Mouse (Mus musculus) cerebellum, adult 8-10 months (tissue): ENCODE results near the gene Usf3.

ENCODE experiments used
- DNase-seq: peaks from one replicate; pipeline ENCODE4 v3.0.0; 2022

Usf3 gene

DNA sequence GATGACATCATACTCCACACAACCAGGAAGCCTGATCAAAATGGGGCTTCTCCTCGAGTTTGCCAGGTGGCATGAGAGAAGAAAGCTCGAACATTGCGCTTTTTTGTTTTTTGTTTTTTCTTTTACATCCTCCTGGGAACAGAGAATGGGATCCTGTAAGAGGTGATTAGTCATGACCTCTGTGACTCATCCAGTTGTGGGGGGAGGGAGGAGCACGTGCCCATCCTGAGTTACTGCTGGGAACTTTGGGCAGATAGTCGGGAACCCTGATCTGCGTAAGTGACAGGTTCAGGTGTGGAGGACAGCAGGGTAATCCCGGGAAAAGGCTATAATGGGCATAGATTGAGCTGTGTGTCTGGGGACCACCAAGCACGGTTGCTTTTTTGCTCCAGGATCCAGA, 67.4 kb downstream of the Usf3 start:
- DNase-seq: no peak

DNA sequence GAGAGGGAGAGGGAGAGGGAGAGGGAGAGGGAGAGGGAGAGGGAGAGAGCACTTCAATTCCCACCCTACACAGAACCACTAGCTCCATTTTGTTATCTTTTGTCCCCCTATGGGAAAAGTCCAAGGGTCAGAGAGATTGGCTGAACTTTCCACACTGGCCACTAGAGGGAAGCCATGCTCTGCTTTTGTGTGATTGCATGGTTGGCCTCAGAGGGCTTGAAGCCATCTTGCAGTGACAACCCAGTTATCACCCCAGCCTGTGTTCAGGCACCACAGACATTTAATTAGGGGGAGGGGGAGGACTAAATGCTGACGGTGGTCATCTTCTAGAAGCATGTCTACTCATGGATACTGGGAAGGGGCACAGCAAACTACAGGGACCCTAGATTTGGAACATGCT, 69.6 kb downstream of the Usf3 start:
- DNase-seq: peak; percentile 83

DNA sequence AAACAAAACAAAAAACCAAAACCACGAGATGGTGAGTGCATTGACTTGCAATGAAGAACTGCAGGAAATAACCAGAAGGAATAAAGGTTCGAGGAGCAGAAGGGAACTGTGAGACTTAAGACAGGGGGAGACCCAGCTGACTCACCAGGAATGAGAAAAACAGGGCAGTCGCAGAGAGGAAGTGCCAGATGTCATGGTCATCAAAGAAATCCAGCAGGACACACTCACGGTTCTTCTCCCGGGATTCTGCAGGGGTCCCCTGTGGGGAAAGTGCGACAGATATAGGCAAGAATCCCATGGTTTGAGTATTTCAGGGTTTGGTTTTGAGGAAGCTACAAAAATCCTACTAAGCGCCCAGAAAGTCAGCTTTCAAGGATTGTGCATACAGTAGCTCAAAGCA, 70.3 kb downstream of the Usf3 start:
- no peak for DNase-seq

DNA sequence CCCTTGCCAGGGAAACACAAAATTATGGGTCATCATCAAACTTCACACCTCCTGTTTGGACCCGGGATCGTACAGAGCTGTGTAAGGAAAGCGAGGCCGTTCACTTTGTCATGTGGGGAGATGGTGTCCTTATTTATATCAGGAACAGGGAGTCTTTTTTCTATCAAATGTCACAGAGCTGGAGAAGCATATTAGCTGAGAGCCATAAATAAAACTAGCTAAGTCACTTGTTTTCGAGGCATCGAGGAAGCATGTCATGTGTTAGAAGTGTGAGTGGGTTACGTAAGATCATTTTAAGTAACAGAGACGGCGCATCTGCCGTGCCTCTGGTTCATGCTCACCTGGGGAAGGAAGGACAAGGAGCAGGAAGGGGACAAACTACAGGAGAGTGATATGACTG, 76.9 kb downstream of the Usf3 start:
- DNase-seq: no peak

DNA sequence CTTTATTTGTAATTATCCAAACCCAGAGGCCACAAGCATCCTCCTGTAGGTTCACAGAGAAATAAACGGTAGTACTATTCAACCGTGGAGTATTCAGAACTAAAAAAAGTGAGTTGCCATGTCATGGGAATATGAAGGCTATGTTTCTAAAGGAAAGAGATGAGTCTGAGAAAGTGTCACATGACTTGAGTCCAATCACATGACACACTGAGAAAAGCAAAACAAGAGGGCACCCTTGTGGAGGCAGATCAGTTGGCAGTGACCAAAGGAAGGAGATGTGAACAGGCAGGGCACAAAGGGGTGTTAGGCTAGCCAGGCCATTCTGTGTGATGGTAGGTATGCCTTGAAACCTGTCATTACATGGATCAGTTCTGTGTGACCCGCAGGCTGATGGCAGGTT, 79.7 kb downstream of the Usf3 start:
- no peak for DNase-seq

DNA sequence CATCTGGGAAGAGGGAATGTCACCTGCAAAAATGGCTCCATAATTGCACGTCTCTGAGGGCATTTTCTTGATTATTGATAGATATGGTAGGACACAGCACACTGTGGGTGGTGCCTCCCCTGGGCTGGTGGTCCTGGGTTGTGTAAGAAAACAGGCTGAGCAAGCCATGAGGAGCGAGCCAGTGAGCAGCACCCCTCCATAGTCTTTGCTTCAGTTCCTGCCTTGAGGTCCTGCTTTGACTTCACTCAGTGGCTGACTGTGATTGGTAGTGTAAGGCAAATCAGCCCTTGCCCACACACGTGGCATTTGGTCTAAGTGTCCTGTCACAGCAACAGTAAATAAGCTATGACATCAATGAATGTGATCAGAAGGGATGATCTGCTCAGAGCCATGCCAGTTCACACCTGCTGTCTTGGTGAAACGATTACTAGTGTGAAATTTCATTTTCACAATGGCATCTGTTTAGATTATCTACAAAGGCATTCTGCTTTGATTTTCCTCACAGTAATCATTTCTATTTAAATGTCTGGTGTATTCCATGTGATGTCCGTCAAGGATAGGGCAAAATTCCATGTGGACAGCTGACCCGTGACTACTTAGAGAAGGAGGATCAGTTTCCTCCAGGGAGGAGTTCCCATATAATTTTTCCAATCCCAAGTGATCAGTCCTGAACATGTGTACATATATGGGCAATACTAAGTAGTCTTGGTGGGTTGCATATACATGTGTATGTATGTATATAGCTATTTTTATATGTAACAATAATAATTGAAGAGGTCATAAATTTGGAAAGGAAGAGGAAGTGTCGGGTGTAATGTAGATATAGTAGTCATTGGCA, 81.0 kb downstream of the Usf3 start:
- peak; percentile 43 for DNase-seq

DNA sequence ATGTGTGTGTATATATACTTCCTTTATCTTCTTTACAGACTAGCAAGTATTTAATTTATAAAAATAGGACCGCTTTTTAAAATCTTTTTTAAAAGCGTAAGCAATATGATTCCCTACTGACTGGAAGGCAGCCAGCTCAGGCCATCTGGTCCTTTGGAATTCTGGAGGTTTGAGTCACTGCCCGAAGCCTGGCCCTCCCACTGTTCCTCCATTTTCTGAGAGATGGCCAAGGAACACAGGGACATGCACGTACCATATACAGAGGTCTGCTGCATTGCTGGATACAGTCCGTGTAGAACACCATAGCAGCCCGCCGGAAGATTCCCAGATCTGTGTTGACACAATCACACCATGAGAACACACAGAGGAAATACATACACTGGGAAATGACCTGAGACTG, 81.7 kb downstream of the Usf3 start:
- peak; percentile 93 for DNase-seq

DNA sequence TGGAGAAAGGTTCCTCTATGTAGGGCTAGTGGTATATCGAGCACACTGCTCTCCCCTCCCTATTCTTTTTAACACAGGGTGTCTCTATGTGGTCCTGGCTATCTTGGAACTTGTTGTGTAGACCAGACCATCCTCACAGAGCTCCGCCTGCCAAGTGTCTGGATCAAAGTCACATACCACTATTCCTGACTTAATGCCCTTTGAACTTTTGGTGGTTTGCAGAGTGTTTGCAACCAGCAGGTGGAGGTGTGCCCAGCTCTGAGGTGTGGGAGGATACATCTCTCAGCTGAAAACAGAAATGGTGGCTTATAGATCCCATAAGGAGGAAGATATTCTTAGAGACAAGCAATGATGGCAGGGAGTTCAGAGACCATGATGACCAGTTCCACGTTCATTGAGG, 84.4 kb downstream of the Usf3 start:
- no peak for DNase-seq

DNA sequence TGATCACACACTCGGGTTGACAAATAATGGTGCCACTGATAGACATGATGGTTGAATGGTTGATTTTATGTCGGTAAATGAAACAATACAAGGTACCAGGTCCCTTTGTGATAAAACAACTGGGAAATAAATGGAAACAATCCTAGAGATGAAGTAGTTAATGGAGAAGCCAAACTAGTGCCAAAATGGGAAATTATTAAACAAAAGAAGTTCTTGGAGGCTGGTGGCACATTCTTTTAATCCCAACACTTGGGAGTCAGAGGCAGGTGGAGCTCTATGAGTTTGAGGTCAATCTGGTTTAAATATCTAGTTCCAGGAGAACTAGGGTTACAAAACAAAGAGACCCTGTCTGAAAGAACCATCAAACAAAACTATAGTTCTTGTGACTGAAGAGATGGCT, 91.9 kb downstream of the Usf3 start:
- no peak for DNase-seq

DNA sequence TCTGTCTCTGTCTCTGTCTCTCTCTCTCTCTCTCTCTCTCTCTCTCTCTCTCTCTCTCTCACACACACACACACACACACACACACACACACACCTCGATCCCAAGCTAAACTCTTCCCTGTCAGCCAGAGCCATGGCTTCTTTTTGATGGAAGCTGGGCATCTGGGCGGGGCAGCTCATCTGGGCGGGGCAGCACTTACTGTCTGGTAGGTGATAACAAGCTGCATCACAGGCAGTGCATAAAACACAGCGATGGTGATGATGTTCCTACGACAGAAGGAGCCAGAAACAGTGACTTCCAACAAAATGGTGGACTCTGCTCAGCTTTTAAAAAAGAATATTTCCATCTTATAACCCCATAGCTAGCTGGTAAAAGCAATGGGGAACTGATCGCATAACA, 92.5 kb downstream of the Usf3 start:
- no peak for DNase-seq

DNA sequence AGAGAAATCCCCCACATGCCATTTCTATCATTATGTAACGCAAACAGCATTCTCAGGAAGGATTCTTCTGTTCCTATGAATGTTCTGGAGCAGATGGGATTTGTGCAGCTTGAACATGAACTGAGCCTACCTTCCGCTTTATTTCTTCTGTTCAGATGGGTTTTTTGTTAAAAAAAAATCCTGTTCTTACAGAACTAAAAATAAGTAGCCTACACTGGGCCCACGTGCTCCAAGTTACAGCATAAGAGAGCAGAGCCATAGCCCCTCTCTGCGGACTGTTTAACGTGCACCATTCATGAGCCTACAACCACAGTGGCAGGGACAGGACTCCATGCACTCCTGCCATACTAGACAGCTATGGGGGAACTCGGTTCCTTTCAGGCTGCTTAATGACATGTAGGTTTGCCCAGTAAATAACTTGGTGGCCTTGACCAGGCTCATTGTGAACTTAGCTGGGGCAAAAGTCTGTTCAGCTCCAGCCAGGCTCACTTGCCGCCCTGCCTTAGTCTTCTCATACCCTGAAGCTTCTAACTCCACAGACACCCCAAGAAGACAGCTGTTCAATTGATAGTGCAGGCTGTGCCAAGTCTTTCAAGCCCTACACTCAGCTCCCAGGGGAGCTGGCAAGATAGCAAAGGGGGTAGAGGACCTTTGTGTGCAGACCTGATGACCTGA, 95.6 kb downstream of the Usf3 start:
- DNase-seq: no peak

DNA sequence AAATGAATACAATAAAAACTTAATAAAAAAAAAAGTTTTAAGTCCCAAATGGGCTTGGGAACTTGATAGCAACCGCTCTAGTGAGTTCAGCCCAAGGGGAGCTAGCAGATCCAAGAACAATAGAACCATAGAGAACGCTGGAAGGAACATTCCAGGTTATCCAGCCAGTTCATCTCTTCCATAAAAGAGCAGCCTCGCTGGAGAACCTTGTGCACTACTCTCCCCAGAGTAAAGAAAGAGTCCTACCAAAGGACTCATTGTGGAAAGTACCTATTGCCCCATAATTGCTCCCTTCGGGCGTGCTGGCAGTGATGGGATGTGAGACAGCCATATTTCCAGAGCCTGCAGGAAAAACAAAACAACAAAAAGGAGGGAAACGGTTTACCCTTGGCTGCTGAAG, 96.5 kb downstream of the Usf3 start:
- no peak for DNase-seq

DNA sequence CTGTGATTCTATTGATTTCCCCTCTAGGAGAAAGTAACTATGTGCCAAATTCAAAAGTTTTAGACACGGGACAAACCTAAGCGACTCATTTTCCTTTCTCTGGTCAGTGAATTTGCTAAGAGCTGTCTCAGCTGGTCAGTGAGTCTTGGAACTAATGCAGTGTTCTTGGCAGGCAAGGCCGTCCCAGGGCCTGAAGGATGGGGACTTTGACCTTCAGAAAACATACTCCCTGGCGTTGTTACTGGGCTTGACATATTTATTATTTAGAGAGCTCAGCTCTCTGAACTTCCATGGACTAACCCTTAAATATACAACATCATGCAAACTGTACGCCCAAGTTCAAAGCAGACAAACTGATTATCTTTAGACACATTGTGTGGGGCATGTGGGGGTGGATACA, 97.6 kb downstream of the Usf3 start:
- no peak for DNase-seq

DNA sequence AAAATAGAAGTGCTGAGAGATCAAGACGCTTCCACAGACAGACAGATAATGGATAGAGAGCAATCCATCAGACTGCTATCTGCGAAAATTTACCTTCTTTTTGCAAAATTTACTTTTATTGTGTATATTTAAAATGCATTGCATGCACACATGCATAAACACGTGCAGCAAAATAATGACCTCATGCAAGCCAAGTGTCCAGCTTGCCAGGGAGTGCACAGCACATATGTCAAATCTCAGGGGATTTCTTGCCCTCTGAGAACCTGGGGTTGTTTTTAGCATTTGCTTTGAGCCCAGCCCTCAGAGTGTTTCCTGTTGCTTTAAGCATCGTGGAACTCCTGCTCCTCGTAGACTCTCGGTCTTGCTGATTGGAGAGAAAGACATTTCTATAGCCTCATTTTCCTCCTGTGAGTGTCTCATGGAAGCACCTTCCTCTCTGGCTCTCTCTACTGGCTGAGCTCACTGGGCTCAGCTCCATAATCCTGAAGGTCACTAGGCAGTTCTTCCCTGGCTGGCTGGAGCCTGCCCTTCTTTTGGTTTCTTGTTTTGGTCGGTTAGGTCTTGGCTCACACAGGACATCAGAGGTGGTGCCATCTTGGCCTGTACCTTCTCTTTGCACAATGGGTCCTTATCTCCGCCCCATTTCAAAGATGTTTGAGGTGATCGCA, 98.5 kb downstream of the Usf3 start:
- DNase-seq: peak; percentile 52
